Mouse (Mus musculus) effector memory CD4-positive, alpha-beta T cell, adult 7 months (primary cell): ENCODE results near the gene Dusp10. TPM values are rescaled to one million over a fixed set of nuclear protein-coding genes. Genes with fewer than 3 reads are reported as not detected.

Experiments
- polyA plus RNA-seq: library from polyadenylated mRNA; unstranded; fragments of 100-300 nt; shearing (Covaris generic); gene quantifications from one replicate; pipeline ENCODE4 v1.2.1, GENCODE M21; 2017

Gene Dusp10
- 178 TPM for polyA plus RNA-seq

GRCm38 (mm10) chr1:184013106-184013505 is at the start of gene Dusp10:
Gene Dusp10, plus strand, starts transcription at chr1:184013302.

GRCm38 (mm10) chr1:184034011-184034557 is 21.0 kb downstream of the Dusp10 start, which contains the start of gene 1700056E22Rik:
Gene 1700056E22Rik, minus strand, starts transcription at chr1:184034301.

Other genes starting within 250 kb of the Dusp10 start
- gene 1700056E22Rik, start 21.0 kb downstream of the Dusp10 start, polyA plus RNA-seq, result 3.3 TPM